Mouse (Mus musculus) liver, adult 2 months (tissue): ENCODE results near the gene Tmc5. TPM values are rescaled to one million over a fixed set of nuclear protein-coding genes. Genes with fewer than 3 reads are reported as not detected.

Experiments
- DNase-seq: peaks from one replicate; pipeline ENCODE4 v3.0.0-alpha.2; 2011; ENCODE audit warnings: low read depth, low spot score; ENCODE audit errors: extremely low read depth
- H3K27ac ChIP-seq: fragments of 200-500 bp; replicated peaks from 2 replicates; pipeline ENCODE4 v1.5.1; 2012; ENCODE audit warnings: low read depth, mild to moderate bottlenecking, control low read depth, inconsistent platforms, low read length; ENCODE audit not compliant: insufficient read depth
- H3K27me3 ChIP-seq: fragments of 200-500 bp; 2 replicates; pipeline ENCODE4 v1.6.1; 2012; ENCODE audit warnings: mild to moderate bottlenecking, moderate library complexity, low read length, inconsistent platforms; ENCODE audit not compliant: control insufficient read depth, insufficient read depth
- H3K36me3 ChIP-seq: fragments of 200-500 bp; 2 replicates; pipeline ENCODE4 v1.6.1; 2012; ENCODE audit warnings: low read length, inconsistent platforms; ENCODE audit not compliant: control insufficient read depth, insufficient read depth
- H3K4me1 ChIP-seq: fragments of 200-500 bp; 2 replicates; pipeline ENCODE4 v1.6.1; 2011; ENCODE audit warnings: low read length; ENCODE audit not compliant: control insufficient read depth, insufficient read depth
- H3K4me3 ChIP-seq: fragments of 200-500 bp; 2 replicates; pipeline ENCODE4 v1.5.1; 2011; ENCODE audit warnings: low read depth, mild to moderate bottlenecking, control low read depth, low read length, moderate library complexity; ENCODE audit not compliant: insufficient read depth
- H3K79me2 ChIP-seq: fragments of 200-500 bp; 2 replicates; pipeline ENCODE4 v1.6.1; 2012; ENCODE audit warnings: inconsistent platforms, mild to moderate bottlenecking, low read length, moderate library complexity; ENCODE audit not compliant: control insufficient read depth, insufficient read depth
- H3K9ac ChIP-seq: fragments of 200-500 bp; 2 replicates; pipeline ENCODE4 v1.6.1; 2012; ENCODE audit warnings: low read depth, mild to moderate bottlenecking, control low read depth, inconsistent platforms, low read length
- CTCF ChIP-seq: fragments of 200-500 bp; IDR thresholded peaks from 2 replicates; pipeline ENCODE4 v1.5.1; 2011; ENCODE audit warnings: low read depth, low read length, control low read depth
- POLR2A ChIP-seq: fragments of 200-500 bp; IDR thresholded peaks from 2 replicates; pipeline ENCODE4 v1.6.1; 2011; ENCODE audit warnings: low read length, control low read depth; ENCODE audit not compliant: insufficient read depth; ENCODE audit errors: extremely low read depth
- WGBS: fragments of 180-500 bp; shearing (Covaris S2); methylation state at CpG from one replicate; pipeline ENCODE4 v1.1.7; 2018; 5-methylcytosine and 5-hydroxymethylcytosine counted together
- polyA plus RNA-seq: library from polyadenylated mRNA; depleted of rRNA; stranded (reverse); fragments of >200 nt; gene quantifications from 2 replicates; pipeline ENCODE4 v1.2.3, GENCODE M21; 2012
- total RNA-seq: library from RNA; depleted of rRNA; stranded (reverse); fragments of >200 nt; gene quantifications from 2 replicates; pipeline ENCODE4 v1.2.3, GENCODE M21; 2014

Tmc5 gene
- total and polyA plus RNA-seq, 2 experiments = under 0.01 to 0.99 TPM

DNA sequence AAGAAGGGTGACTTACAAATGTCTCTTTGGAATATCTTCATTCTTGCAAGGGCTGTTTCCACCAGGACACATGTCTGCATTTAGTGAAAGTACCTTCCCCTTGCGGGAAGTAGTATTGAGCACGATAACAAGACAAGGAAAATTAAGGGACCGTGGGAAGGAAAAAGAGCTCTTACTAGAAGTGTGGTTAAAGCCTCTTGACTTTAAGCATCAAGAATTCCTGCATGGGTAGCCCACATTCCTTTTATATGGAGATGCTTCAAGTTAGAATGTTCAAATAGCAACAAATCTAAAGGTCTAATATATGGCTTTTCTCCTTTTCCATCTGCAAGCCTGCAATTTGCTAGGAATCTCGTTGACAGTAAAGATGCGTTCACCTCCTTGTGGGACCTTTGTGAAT lies 109.4 kb downstream of the Tmc5 start:
- no peak overlapping the region for H3K27ac ChIP-seq
- WGBS = 94% methylated on average over 5 of the region's 5 CpGs
- TF ChIP-seq POLR2A (no peak), CTCF (no peak)
- peaks cover 9% of the 10 kb centered on the region; the same call in 1 of the 2 replicates for H3K79me2 ChIP-seq
- no peak overlapping the region for H3K9ac ChIP-seq
- no peak overlapping the region for H3K4me3 ChIP-seq
- H3K27me3 ChIP-seq = no peaks in the 10 kb centered on the region
- 0 out of 2 replicates have a peak, but pooled peaks cover 1% of the 10 kb centered on the region for H3K36me3 ChIP-seq
- no peak for DNase-seq
- H3K4me1 ChIP-seq = peaks cover 20% of the 10 kb centered on the region; the same call in 1 of the 2 replicates

GRCm38 (mm10) chr7:118707216-118707615 lies 110.1 kb downstream of the Tmc5 start:
- Histone ChIP-seq H3K4me3 (no peak overlapping the region), H3K9ac (no peak overlapping the region), H3K4me1 (peaks cover 18% of the 10 kb centered on the region; the same call in 1 of the 2 replicates), H3K27me3 (no peaks in the 10 kb centered on the region), H3K27ac (no peak overlapping the region), H3K79me2 (peaks cover 9% of the 10 kb centered on the region; the same call in 1 of the 2 replicates), H3K36me3 (0 out of 2 replicates have a peak, but pooled peaks cover 1% of the 10 kb centered on the region)
- WGBS = 24% methylated on average over 2 of the region's 2 CpGs
- no peak for DNase-seq
- TF ChIP-seq CTCF (no peak), POLR2A (no peak)

GRCm38 (mm10) chr7:118708002-118708401 lies 110.9 kb downstream of the Tmc5 start:
- peak; percentile 81 for DNase-seq

DNA sequence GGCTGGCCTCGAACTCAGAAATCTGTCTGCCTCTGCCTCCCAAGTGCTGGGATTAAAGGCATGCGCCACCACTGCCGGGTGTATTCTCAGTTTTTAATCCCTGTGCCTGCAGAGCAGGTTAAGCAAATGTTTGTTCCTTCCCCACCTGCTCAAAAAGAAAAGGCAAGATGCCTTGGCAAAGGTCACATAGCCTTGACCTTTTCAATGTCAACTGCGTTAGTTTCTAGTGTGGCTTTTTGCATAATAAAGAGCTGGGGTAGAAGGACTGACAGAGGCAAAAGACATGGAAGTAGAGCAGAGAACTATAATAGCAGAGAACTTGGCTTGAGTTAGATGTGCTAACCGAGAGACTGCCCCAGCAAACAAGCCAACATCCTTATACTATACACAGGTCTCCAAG lies 113.7 kb downstream of the Tmc5 start:
- no peaks in the 10 kb centered on the region for H3K27me3 ChIP-seq
- H3K4me1 ChIP-seq = peaks cover 16% of the 10 kb centered on the region
- no peaks in the 10 kb centered on the region for H3K36me3 ChIP-seq
- WGBS = 74% methylated on average over 5 of the region's 5 CpGs
- no peak overlapping the region for H3K4me3 ChIP-seq
- no peak for TF ChIP-seq POLR2A
- no peak for TF ChIP-seq CTCF
- no peak overlapping the region for H3K9ac ChIP-seq
- DNase-seq = no peak
- H3K27ac ChIP-seq = no peak overlapping the region
- no peaks in the 10 kb centered on the region; the same call in 1 of the 2 replicates for H3K79me2 ChIP-seq

More at GRCm38 (mm10) chr7:118708002-118708401, 110.9 kb downstream of the Tmc5 start:
- no peak overlapping the region for H3K9ac ChIP-seq
- peaks cover 6% of the 10 kb centered on the region; the same call in 1 of the 2 replicates for H3K79me2 ChIP-seq
- no peak overlapping the region for H3K27ac ChIP-seq
- peaks cover 13% of the 10 kb centered on the region; the same call in 1 of the 2 replicates for H3K4me1 ChIP-seq
- no peaks in the 10 kb centered on the region for H3K36me3 ChIP-seq
- H3K4me3 ChIP-seq = no peak overlapping the region
- WGBS = 27% methylated on average over 4 of the region's 4 CpGs
- TF ChIP-seq CTCF (no peak), POLR2A (no peak)
- H3K27me3 ChIP-seq = no peaks in the 10 kb centered on the region

DNA sequence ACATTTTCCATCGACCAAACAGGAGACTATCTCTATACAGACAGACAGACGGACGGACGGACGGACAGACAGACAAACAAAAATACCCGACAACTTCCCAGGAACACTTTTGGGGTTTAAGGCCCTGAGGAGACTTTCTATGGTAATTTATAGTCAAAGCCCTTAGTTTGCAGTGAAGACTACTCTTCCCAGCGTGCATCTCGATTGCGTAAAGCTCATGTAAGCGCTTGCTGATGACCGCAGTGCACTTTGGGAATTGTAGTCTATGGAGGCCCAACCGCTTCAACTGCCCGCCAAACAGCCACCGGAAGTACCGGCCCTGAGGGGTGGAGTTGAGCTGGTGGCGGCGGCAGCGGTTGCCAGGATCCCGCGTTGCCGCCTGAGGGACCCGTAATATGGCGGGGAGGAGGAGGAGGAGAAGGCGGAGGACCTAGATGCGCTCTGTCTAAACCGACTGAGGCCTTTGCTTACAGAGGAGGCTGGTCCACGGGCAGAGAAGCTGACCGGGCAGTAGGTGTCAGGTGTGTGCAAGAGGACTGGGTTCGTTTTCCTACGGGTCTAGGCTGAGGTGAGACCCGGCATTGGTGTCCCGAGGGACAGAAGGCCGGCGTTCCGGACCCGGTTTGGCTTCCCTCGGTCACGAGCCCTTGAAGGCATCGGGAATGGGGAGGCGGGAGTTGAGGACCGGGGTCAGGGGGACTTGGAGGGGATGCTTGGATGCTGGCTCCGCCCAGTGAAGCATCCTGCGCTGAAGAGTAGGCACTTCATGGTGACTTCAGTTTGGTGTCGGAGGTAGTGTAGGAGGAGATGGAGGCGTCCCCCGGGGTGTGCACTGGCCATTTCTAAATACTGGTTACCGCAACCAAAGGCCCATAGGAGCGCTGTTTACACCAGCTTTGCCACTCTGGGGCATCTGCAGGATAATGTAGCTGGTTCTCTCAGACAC lies 115.4 kb downstream of the Tmc5 start, which contains the start of gene Ccp110:
TSS of gene Ccp110 (plus strand) at position 325 of the 946 bp plus-strand sequence.
- peak within 1 kb of the TSS; percentile 78 for H3K4me3 ChIP-seq
- peak within 1 kb of the TSS; percentile 70 for H3K9ac ChIP-seq
- H3K79me2 ChIP-seq = no peaks in the 10 kb centered on the region; the same call in 1 of the 2 replicates
- H3K4me1 ChIP-seq = peaks cover 12% of the 10 kb centered on the region
- no peaks in the 10 kb centered on the region for H3K36me3 ChIP-seq
- DNase-seq = peak; percentile 97
- H3K27ac ChIP-seq = peak within 1 kb of the TSS; percentile 17; the same call in 1 of the 2 replicates
- WGBS = 3% methylated on average over 48 of the region's 48 CpGs
- H3K27me3 ChIP-seq = no peaks in the 10 kb centered on the region
- 0 out of 2 replicates have a peak, but pooled peaks have one; percentile 34 for TF ChIP-seq POLR2A
- no peak for TF ChIP-seq CTCF
